Mouse (Mus musculus) testis, adult 2 months (tissue): ENCODE measurements around the gene Thsd4.

Source experiments
- CTCF ChIP-seq: fragments of 200-500 bp; IDR thresholded peaks from 2 replicates; pipeline ENCODE4 v1.5.1; 2012; ENCODE audit warnings: low read depth, mild to moderate bottlenecking, inconsistent platforms, low read length, moderate library complexity; ENCODE audit not compliant: control insufficient read depth, insufficient read depth, insufficient replicate concordance
- POLR2A ChIP-seq: fragments of 200-500 bp; IDR thresholded peaks from 2 replicates; pipeline ENCODE4 v1.6.1; 2012; ENCODE audit warnings: low read depth, mild to moderate bottlenecking, inconsistent platforms, low read length, moderate library complexity; ENCODE audit not compliant: control insufficient read depth

DNA sequence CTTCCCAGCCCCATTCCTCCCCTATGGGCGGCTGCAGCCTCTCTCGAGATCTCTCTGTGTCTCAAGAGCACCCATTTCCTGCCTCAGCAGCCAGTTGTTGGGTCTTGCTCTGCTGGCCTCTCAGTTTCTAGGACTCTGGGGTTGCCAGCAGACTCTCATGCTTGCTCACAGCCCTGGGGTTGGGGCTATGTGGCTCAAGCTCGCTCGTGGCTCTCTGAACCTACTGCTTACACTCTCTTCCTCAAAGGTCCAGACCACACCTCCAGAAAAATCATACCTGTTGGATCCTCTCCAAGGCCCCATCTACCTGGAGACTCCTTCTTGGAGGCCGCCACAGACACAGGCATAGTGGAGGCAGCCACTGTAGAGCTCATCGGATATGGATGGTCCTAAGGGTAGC is 572.3 kb downstream of the Thsd4 start:
- TF ChIP-seq CTCF (no peak), POLR2A (no peak)
